Mouse (Mus musculus) testis, postnatal 14 days (tissue): ENCODE data around the gene Tubb4b.
A peak's percentile ranks its signal among the peaks of the same experiment; 100 is the strongest.

Source experiments
- DNase-seq: peaks from one replicate; pipeline ENCODE4 v3.0.0; 2021; ENCODE audit warnings: low spot score

Gene Tubb4b

DNA sequence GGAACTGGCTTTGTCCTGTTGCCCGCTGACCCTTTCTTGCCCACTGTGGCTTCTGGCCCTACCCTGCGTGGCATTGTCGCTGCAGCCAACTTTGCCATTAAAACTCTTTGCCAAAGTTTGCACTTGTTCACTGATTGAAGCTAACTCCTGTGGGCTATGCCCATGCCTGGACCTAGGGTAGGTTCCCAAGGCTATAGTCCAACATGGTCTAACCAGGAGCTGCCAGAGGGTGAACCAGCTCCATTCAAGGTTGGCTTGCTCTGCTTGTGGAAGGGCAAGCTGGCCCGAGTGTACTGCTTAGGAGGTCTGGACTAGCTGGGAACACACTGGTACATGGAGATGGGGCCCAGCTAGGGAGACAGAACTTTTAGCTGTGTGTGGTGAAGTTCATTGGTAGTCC, 19.6 kb upstream of the Tubb4b start:
- no peak for DNase-seq

DNA sequence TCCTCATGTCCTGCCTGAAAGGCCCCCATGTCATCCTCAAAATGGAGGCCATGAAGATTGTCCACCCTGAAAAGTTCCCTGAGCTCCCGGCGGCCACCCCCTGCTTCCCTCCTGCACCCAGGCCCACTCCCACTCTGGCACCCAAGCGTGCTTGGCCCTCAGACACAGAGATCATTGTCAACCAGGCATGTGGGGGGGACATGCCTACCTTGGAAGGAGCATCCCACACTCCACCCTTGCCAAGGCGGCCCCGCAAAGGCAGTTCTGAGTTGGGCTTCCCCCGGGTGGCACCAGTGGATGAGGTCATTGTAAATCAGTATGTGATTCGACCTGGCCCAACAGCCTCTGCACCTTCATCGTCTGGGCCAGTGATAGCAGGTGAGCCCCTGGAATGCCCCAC, 18.8 kb upstream of the Tubb4b start:
- peak; percentile 60 for DNase-seq

DNA sequence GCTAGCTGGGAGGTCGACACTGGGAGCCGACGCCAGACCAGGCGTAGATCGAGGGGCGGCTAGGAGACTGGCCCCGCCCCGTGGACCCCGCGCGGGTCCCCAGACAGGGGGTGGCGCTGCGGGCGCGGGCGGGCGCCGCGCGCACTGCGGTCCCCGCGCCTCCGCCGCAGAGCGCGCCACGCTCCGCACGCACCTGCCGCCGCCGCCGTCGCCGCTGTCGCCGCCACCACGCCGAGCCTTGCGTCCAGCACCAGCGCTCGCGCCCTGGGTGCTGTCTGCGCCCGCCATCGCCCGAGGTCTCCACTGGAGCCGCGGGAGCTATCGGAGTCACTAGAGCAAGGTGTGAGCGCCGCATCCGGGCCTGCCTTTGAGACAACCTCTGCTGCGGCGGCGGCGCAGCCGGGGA, 17.6 kb upstream of the Tubb4b start, which contains the start of the genes Rnf208 and Cysrt1:
Rnf208 (plus strand) TSS at position 155 of the 406 bp plus-strand sequence.
Cysrt1 (minus strand) TSS at position 352 of the 406 bp plus-strand sequence.
- DNase-seq, result no peak

DNA sequence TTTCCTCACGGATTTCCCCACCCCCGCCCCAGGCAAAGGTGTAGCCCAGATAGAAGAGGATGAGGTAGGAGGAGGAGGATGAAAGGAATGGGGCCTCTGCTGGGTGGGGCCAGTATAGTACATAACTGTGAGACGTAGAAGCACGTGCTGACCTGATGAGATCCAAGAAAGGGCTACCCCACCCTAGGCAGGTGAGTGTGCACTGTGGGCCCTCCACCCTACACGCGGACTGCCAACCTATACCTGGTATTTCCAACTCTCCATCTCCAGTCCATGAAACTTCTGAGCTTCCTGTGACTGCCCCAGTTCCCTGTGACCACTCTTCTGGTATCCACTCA, 16.9 kb upstream of the Tubb4b start:
- no peak for DNase-seq

DNA sequence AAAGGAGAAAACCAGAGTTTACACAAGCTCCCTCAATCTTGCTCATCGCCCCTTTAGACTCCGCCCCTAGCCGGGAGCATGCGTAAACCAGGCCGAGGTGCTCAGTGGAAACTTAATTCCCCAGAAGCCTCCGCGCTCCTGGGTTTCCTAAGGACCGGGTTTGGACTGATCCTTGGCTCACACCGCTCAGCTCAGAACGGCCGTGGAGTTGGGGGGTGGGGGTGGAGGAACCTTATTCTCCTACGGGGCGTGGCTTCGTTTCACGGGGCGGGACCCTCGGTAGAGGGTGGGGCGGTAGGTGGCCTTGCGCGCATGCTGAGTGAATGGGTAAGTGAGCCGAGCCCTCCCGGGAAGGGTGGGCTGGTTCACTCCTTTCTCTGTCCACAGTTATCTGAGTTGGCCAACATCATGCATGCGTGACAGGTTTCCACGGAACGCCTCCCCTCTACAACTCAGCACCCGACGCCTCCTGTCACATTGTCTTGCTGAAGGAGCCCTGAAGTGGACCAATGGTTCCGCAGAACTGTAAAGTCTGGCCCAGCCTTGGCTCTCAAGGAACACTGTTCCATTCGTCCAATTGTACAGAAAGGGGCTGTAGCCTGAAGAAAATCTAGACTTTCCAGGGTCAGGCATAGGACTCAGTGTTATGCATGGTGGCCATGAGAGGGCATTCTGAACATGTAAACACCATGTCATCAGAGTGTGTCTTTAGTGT, 16.4 kb upstream of the Tubb4b start:
- peak; percentile 76 for DNase-seq

DNA sequence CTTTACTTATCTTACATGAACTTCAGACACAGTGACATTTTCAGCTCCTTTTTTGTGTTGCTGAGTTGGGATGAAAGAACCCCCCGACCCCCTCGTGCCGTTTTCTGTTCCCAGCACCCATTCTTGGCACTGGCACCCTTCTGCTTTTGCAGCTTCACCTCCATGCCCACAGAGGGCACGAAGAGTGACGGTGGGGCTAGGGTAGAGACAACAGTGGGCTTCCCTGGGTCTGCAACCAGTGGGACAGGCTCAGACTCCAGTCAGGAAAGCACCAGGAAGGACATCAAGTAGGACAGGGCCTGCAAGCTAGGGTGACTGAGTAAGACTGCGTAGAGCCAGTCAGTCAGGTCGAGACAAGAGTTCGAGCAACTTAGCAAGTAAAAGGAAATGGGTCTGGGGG, 15.8 kb upstream of the Tubb4b start:
- DNase-seq, result no peak

DNA sequence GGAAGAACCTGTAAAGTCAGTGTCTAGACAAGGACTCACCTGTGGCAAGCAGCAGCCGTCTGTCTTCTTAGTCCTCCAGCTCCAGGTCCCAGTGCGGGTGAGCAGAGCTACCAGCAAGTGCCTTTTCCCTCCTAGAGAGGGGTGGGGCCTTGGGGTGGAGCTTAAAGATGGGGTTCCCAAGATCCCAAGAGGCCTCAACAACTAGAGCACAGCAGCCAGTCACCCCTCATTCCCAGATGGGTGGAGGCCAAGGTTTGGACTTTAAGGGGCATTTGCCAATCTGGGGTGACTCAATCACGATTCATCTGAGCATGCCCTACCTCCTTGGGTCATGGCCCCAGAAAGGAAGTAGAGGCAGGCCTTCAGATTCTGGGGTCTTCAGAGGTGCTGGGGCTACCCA, 15.3 kb upstream of the Tubb4b start:
- DNase-seq, result no peak

DNA sequence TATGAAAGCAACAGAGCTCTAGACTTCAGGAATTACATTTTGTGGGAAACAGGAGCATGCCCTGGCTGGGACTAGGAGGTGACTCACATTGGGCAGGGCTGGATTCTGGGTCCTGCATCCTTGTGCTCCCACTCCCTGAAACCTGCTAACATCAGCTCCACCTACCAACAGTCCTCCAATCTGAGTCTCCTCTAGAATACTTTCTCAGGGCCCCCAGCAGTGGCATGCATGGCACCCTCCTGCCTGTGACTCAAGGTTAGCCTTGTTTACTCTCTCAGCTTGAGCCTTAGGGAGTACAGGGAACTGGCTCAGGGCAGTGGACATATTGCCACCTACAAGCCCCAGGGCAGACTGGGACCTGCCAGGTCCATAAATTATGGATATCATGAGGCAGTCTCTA, 13.6 kb upstream of the Tubb4b start:
- DNase-seq, result no peak

DNA sequence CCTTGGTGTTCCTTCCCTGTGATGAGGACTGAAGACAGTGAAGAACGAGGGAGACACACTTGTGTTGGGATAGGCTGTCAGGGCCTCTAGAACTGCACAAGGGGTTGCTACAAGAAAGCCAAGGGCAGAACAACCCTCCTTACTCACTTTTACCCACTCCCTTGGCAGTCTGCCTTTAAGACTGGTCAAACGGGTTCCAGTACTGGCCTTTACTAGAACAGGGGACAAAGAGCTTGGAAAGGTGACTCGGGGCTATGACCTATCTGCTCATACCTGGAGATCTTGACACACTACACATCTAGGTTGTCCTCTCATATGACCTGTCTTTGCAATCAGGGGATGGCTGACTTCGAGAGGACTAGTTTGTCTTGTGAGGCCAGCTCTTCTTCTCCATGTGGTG, 13.0 kb upstream of the Tubb4b start:
- no peak for DNase-seq

DNA sequence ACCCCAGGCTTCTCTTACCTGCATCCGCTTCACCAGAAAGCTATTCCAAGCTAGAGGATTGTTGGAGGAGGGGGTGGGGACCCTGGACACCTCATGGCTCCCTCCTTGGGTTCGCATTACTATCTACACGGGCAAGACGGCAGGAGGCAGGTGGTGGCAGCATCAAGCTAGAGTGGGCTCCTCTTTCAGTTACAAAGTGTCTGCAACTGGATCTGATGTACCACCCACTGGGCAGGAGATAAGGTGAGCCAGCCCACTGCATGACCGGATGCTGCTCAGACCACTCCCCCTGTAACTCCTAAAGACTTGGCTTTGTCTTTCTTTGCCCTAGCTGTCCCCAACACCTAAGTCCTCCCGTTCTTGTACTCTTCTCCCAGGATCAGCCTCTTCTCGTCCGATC, 12.1 kb upstream of the Tubb4b start, which contains the start of gene Rnf224:
Rnf224 (minus strand) TSS at position 174 of the 400 bp plus-strand sequence.
- no peak for DNase-seq

DNA sequence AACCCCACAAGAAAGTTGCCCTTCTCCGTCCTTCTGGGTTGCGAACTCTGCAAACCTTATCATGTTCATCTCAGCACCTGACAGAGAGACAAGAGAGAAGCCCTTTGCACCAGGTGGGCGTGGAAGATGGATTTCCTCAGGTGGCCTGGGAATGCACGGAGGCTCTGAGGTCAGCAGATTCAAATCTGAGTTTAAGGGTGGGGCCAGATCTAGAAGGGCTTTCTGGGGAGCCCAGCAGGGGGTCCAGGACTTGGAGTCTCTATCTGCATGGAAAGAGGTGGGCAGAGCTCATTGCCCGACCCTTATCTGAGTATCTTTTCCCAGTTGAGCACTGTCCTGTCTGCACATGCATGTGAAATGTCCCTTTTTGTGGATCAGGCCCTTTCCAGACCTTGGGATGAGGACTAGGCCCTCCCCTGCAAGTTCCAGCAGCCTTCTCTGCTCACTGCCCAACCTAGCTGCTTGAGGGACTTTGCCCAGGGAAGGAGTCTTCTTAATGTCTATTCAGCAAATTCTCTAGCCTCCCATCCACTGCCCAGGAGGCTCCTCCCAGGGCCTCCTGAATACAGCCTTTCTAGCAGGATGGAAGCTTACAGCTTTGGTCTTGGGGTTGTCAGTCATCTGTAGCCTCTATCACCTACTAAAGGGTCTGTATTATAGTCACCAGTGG, 10.2 kb upstream of the Tubb4b start:
- no peak for DNase-seq

DNA sequence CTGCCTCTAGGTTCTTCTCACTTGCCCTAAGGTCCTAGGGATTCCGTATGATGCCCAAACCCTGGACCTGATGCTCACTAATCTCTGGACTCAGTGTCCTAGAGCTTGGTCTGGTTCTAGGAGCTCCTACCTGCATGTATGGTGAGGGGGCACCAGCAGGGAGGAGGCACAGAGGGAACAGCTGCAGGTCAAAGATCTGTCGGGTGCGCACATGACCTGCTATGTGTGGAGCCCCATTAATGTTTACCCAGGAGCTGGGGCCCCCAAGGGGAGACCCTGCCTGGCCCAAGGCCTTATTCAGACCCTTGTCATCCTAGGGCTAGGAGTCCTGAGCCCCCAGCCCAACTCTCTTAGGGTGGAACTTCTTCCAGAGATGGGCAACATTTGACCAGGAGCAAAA, 9.5 kb upstream of the Tubb4b start, which contains the start of gene Slc34a3:
Slc34a3 (minus strand) TSS at position 315 of the 400 bp plus-strand sequence.
- no peak for DNase-seq

DNA sequence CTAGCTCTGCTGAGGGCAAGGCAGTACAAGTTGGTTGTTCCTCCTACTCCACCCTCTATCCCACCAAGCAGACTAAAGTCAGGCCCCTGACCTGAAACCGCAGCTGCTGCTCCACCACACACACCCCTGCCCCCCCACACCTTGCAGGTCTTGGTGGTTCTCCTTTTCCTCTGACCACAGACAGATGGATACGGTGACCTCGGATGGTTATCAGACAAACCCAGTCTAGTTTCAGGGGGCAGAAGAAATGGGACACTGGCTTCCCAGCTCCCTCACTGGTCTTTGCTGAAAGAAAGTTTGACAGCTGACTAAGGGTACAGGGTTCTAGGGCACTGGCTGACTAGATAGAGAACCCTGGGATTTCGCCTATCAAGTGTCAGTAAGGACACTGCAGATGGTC, 8.9 kb upstream of the Tubb4b start:
- no peak for DNase-seq

DNA sequence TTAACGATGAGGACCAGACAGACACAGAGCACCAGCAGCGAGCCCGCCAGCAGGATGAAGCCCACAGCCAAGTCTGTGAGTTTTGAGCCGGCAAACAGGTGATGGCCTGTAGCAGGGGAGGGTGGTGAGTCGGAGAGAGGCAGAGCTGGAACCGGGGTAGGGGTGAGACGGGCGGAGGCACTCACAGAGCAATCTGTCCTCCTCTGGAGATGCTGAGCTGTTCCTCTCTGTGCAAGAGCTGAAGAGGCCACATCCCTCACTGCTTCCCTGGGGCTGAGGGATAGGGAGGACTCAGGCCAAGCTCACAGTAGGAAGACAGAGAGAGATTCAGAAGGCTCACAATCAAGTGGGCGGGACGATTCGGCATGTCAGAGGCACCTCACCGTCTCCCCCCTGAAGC, 6.5 kb upstream of the Tubb4b start:
- DNase-seq, result no peak

DNA sequence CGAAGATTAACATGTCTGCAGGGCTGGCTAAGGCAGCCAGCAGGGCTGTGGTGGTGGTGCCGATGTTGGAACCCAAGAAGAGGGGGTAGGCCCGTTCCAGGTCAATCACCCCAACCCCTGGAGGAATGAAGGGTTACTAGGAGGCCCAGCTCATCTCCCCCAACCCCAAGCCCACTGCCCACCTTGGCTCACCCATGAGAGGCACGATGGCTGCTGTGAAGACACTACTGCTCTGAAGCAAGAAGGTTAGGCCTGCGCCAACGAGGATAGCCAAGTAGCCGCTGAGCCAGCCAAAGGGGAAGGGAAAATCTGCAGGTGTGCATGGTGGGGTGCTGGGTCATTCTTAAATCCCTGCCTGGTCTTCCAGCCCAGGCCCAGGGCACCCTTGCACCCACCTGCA, 6.1 kb upstream of the Tubb4b start:
- no peak for DNase-seq

DNA sequence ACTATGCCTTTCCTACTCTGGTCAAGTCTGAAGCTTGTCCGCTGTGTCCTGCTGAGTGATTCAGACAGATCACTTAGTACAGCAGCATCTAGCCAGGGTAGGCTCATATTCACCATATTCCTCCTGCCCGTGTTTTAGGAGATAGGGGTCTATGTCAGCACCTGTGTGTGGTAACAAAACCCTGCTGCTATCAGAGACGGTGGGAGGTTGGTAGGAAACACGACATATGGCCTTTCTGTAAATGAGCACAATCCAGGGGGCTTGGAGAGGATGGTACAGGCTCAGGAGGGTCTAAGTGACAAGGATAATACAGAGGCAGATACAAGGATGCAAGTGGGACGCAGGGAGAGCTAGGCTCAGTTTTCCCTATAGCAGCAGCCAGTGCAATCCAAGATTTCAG, 5.1 kb upstream of the Tubb4b start:
- DNase-seq, result no peak

DNA sequence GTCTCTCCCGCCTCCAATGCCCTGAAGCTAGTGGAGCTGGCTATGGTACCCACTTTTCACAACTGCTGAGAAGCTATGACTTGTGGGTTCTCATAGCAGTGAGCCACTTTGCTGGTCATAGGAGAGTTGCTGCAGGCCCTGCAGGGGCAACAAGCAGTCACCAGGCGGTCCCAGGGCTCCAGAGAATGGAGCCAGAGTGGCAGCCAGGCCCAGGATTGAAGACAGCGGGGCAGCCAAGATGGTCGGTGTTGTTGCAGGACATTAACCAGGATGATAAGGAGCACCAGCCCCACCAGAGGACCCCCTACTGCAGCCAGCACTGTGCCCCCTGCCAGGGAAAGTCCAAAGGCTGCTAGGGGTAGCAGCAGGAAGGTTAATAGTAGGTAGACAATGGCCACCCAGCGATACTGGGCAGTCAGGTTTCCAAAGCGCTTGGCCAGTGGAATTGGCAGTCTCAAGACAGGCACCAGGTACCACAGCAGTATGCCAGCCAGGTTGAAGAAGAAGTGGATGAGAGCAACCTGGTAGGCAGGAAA, 4.6 kb upstream of the Tubb4b start:
- no peak for DNase-seq

DNA sequence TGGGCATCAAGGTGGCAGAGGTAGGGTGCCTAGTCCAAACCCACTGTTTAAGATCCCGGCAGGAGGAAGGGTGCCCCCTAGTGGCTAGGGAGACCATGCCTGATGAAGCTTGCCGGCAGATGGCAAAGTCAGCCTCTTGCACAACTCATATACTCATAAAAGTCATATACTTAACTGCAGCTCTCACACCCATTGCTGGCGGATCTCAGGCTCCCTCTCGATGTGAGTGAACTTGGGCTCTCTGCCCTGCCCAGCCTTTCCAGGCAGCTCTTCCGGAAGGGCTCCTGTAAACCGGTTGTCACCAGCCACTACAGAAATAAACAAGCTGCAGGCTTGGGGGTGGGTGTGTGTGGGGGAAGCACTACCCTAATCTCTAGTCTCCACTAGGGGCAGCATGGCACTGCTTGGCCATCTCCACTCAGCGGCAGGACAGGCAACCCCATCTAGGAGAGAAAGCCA, 4.0 kb upstream of the Tubb4b start:
- peak; percentile 76 for DNase-seq

DNA sequence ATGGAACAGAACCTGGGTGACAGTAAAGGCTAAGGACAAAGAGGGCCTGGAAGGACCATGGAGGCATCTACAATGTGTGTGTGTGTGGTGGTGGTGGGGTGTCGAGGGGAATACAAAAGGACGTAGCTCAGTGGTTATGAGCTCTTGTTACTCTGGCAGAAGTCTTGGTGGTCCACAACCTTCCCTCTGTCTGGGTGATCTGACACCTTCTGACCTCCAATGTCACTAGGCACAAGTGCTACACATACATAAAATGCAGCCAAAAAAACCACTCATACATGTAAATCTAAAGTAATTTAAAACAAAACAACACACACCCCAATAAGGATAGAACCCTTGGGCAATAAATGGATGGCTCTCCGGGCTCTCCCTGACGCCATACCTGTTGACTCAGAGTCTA, 2.9 kb upstream of the Tubb4b start:
- DNase-seq, result no peak

DNA sequence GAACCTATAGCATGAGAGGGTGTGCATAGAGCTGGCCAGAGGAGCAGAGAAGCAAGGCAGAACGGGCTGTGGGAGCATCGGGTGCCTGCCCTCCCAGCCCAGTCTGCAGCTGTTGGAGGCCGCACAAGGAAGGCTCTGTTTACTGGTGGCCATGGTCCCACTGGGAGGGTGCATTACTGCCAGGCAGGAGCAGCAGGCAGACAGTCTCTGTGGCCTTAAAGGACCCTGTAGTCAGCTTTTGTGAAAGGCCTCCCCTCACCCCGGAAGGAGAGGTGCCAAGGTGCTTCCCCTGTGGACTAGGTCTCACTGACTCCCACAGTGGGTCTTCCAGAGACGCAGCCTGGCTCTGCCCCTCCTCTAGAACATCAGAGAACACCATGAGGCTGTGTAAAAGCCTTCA, 2.4 kb upstream of the Tubb4b start:
- no peak for DNase-seq

DNA sequence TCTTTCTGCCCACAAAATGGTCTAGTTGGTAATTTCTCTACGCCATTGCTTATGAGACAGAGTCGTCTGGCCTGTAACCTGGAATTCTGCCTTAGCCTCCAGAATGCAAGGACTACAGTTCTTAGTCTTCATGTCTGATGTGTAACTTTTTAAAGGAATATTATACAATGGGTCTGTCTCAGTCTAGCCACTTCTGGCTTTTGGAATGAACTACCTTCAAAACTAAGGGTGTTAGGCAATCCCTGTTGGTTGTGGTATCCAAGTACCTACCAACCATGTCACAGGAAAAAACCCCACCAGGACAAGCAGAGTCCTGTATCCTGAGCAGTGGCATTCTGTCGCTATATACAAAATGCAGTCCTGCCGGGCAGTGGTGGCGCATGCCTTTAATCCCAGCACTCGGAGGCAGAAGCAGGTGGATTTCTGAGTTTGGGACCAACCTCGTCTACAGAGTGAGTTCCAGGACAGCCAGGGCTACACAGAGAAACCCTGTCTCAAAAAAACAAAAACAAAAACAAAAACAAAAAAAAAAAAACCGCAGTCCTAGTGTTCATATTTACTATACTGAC, 1.4 kb upstream of the Tubb4b start:
- no peak for DNase-seq

DNA sequence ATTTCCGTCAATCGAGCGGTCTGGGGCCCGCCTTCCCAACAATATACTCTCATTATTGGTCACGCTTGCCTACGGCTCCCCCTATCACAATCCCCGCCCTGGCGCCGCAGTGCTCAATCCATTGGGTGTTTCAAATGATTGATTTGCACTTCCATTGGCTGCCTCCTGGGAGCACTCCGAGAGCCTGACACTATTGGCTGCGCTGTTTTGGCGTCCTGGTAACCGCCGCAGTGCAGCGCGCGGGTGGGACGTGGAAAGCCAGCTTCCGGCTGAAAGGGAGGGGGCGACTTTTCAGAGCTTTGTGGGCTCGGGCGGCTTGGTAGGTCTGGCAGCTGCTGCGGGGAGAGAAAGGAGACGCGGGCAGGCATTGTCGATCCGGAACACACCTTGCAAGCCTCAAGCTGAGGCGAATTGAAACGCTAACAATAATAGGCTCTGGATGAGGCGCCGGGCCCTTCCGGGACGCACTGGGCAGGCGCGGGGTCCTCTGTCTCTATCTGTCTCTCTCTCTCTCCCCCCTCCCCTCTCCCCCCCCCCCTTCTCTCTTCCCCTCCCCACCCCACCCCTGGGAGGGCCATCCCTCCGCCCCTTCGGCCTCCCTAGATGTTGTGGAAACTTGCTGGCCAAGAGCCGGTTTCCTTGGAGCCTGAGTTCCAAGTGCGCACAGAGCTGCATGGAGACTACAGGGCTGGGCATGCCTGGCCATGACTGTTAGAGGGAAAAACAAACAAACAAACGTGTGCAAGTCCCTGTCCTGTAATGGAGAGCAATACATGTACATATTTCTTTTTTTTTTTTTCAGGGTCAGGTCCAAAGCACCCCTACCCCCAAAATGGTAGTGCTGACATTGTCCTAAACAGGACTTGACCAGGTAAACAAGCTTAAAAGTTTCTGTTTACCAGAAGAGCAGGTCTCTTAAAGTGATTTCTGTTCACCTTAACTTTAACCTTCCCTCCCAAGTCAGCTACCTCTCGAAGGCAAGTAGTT, 557 bp upstream of the Tubb4b start:
- peak; percentile 100 for DNase-seq
